Mouse (Mus musculus) cerebellum, adult 18-20 months (tissue): ENCODE data around the gene Cd207.
A peak's percentile ranks its signal among the peaks of the same experiment; 100 is the strongest.
"Not testable (repeated sequence)": the region's sequence is repeated elsewhere in the genome, so short reads cannot be mapped to it uniquely, and the experiment has no call there.

Experiments
- DNase-seq, 2 experiments: peaks; one replicate each; pipeline ENCODE4 v3.0.0; 2021

Cd207 gene

GRCm38 (mm10) chr6:83696684-83697083 lies 19.0 kb upstream of the Cd207 start:
- no peak for DNase-seq

- no peak for DNase-seq
These were observed 18.1 kb upstream of the Cd207 start for GRCm38 (mm10) chr6:83695731-83696130.

- peak; percentile 39 to 44 for DNase-seq
These were observed 16.2 kb upstream of the Cd207 start for GRCm38 (mm10) chr6:83693835-83694234.

- DNase-seq: no peak
These were observed 15.3 kb upstream of the Cd207 start for GRCm38 (mm10) chr6:83692962-83693361.

- no peak for DNase-seq
These were observed 13.3 kb upstream of the Cd207 start for GRCm38 (mm10) chr6:83690936-83691335.

GRCm38 (mm10) chr6:83690277-83690676 lies 12.6 kb upstream of the Cd207 start:
- DNase-seq: peak; percentile 42 to 52

GRCm38 (mm10) chr6:83689374-83689773 lies 11.7 kb upstream of the Cd207 start:
- no peak for DNase-seq

GRCm38 (mm10) chr6:83673395-83673794 lies 4.3 kb downstream of the Cd207 start:
- DNase-seq: peak; percentile 63 to 81

- DNase-seq: no peak
These were observed 12.6 kb downstream of the Cd207 start for GRCm38 (mm10) chr6:83665009-83665408.

GRCm38 (mm10) chr6:83660821-83661220 lies 16.8 kb downstream of the Cd207 start:
- DNase-seq: no peak

- DNase-seq: no peak
These were observed 21.6 kb downstream of the Cd207 start, which contains the start of gene Clec4f for GRCm38 (mm10) chr6:83656087-83656486. Clec4f (minus strand) TSS chr6:83656187.

- DNase-seq: no peak
These were observed 30.9 kb downstream of the Cd207 start for GRCm38 (mm10) chr6:83646715-83647114.

- DNase-seq: no peak
These were observed 42.3 kb downstream of the Cd207 start for GRCm38 (mm10) chr6:83635329-83635728.

GRCm38 (mm10) chr6:83634631-83635030 lies 43.0 kb downstream of the Cd207 start:
- DNase-seq: not testable (repeated sequence)

- DNase-seq: not testable (repeated sequence)
These were observed 43.6 kb downstream of the Cd207 start for GRCm38 (mm10) chr6:83634106-83634505.

GRCm38 (mm10) chr6:83631815-83632214 lies 45.8 kb downstream of the Cd207 start:
- no peak for DNase-seq

GRCm38 (mm10) chr6:83626781-83627180 lies 50.9 kb downstream of the Cd207 start:
- no peak for DNase-seq
